Mouse (Mus musculus) embryonic facial prominence, embryonic 15.5 days (tissue): ENCODE data around the gene Carns1. TPM values are rescaled to one million over a fixed set of nuclear protein-coding genes. Genes with fewer than 3 reads are reported as not detected.

Source experiments
- ATAC-seq: fragments of 200-750 bp; cut with Nextera tagmentation; 2 replicates; pipeline ENCODE4 v1.8.0; 2017; ENCODE audit warnings: low read depth, moderate TSS enrichment; ENCODE audit not compliant: insufficient number of reproducible peaks, low FRiP score, low TSS enrichment
- H3K27ac ChIP-seq: fragments of 300-500 bp; sonication (generic); replicated peaks from 2 replicates; pipeline ENCODE4 v1.5.1; 2015; ENCODE audit warnings: mild to moderate bottlenecking, inconsistent platforms
- H3K27me3 ChIP-seq: fragments of 300-500 bp; sonication (generic); 2 replicates; pipeline ENCODE4 v1.6.1; 2015; ENCODE audit warnings: inconsistent platforms
- H3K36me3 ChIP-seq: fragments of 300-500 bp; sonication (generic); 2 replicates; pipeline ENCODE4 v1.6.1; 2015; ENCODE audit warnings: mild to moderate bottlenecking, inconsistent platforms
- H3K4me1 ChIP-seq: fragments of 300-500 bp; sonication (generic); 2 replicates; pipeline ENCODE4 v1.6.1; 2015; ENCODE audit warnings: inconsistent platforms
- H3K4me2 ChIP-seq: fragments of 300-500 bp; sonication (generic); replicated peaks from 2 replicates; pipeline ENCODE4 v1.6.1; 2015; ENCODE audit warnings: mild to moderate bottlenecking, inconsistent platforms
- H3K4me3 ChIP-seq: fragments of 300-500 bp; sonication (generic); replicated peaks from 2 replicates; pipeline ENCODE4 v1.5.1; 2015; ENCODE audit warnings: mild to moderate bottlenecking, inconsistent platforms
- H3K9ac ChIP-seq: fragments of 300-500 bp; sonication (generic); 2 replicates; pipeline ENCODE4 v1.6.1; 2015; ENCODE audit warnings: inconsistent platforms
- H3K9me3 ChIP-seq: fragments of 300-500 bp; sonication (generic); replicated peaks from 2 replicates; pipeline ENCODE4 v1.6.1; 2016; ENCODE audit warnings: inconsistent platforms
- WGBS: fragments of 180-500 bp; shearing (Covaris S2); methylation state at CpG from one replicate; pipeline ENCODE4 v1.1.7; 2015; 5-methylcytosine and 5-hydroxymethylcytosine counted together
- polyA plus RNA-seq: library from polyadenylated mRNA; unstranded; fragments of >200 nt; fragmentation: Nextera tagmentation; extraction: Ambion mirVana; gene quantifications from 2 replicates; pipeline ENCODE4 v1.2.1, GENCODE M21; 2015

Gene Carns1
- polyA plus RNA-seq, 1 experiment from 2014 or later = 5.4 TPM

GRCm38 (mm10) chr19:4201291-4201909 lies 26.1 kb upstream of the Carns1 start, which contains the start of gene Rad9a:
TSS of gene Rad9a (minus strand) at chr19:4201662.
- Histone ChIP-seq H3K27me3 (no peaks in the 10 kb centered on the region), H3K4me1 (peaks cover 39% of the 10 kb centered on the region), H3K36me3 (peaks cover 14% of the 10 kb centered on the region), H3K27ac (peak within 1 kb of the TSS; percentile 61), H3K9me3 (no peaks in the 10 kb centered on the region), H3K4me3 (peak within 1 kb of the TSS; percentile 62), H3K4me2 (peak within 1 kb of the TSS; percentile 81), H3K9ac (peak within 1 kb of the TSS; percentile 85)
- ATAC-seq = peak; percentile 64
- 0% methylated on average over 34 of the region's 34 CpGs for WGBS

DNA sequence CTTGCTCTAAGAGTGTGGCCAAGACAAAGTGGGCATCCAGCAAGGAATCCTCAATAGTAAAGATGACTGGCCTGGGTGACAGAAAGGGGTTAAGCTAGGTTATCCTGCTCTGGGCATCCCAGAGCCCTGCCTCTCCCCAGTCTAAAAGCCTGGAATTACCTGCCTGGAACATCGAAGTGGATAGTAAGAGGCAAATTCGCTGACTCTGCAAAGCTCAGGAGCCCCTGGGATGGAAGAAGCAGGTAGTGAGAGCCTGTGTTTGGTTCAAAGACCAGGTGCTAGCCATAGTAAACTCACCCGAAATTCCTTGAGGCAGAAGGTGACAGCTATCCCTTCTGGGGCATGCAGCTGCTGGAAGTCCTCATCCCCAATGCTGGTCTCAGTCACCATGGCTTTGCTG lies 21.9 kb upstream of the Carns1 start:
- no peak for ATAC-seq
- Histone ChIP-seq H3K27ac (no peak overlapping the region; the same call in 1 of the 2 replicates), H3K27me3 (no peaks in the 10 kb centered on the region), H3K36me3 (peaks cover 46% of the 10 kb centered on the region), H3K4me3 (no peak overlapping the region), H3K4me1 (peaks cover 60% of the 10 kb centered on the region), H3K4me2 (no peak overlapping the region), H3K9me3 (no peaks in the 10 kb centered on the region), H3K9ac (no peak overlapping the region)
- 62% methylated on average over 3 of the region's 3 CpGs for WGBS

DNA sequence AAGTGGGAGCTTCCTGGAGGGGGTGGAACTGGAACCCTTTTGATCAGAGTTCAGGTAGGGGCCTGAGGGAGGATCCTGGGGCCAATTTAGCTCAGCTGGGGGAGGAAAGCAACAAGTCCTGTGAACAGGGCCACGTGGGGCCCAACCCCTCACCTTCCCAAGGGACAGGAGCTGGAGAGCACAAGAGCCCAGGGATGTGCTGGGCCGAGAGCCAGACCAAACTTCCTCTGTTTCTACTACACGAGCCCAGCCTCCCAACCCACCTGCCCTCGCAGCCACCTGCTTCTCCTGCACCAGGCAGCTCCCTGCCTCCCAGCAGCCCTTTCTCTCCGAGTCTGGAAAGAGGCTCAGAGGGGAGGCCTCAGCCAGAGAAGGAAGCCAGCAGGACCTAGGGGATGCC lies 21.3 kb upstream of the Carns1 start:
- no peak overlapping the region for H3K27ac ChIP-seq
- H3K9ac ChIP-seq = no peak overlapping the region
- ATAC-seq = no peak
- 26% methylated on average over 5 of the region's 5 CpGs for WGBS
- H3K4me1 ChIP-seq = peaks cover 56% of the 10 kb centered on the region
- peaks cover 46% of the 10 kb centered on the region for H3K36me3 ChIP-seq
- H3K4me3 ChIP-seq = no peak overlapping the region
- H3K4me2 ChIP-seq = no peak overlapping the region
- H3K27me3 ChIP-seq = no peaks in the 10 kb centered on the region
- H3K9me3 ChIP-seq = no peaks in the 10 kb centered on the region

DNA sequence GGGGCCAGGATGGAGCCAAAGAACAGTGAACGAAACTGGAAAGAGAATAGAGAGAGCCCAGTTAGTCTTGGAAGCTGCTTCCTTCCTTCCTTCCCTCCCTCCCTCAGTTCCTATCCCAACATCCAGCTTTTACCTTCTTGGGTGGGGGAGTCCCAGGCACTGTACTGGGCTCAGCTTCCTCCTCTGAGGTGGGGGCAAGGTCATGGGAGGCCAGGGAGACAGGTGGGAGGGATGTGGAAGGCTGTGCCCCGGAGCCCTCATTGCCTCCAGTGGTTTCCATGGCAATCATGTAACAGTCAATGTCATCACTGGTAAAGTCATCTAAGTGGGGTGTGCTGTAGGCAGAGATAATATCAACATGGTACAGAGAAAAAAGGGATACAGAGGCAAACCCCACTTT lies 20.8 kb upstream of the Carns1 start:
- WGBS = 42% methylated on average over 2 of the region's 2 CpGs
- Histone ChIP-seq H3K36me3 (peaks cover 46% of the 10 kb centered on the region), H3K27ac (no peak overlapping the region), H3K4me3 (no peak overlapping the region), H3K9ac (no peak overlapping the region), H3K27me3 (no peaks in the 10 kb centered on the region), H3K4me1 (peaks cover 60% of the 10 kb centered on the region), H3K4me2 (no peak overlapping the region), H3K9me3 (no peaks in the 10 kb centered on the region)
- ATAC-seq = no peak

GRCm38 (mm10) chr19:4194776-4195650 lies 19.7 kb upstream of the Carns1 start:
- Histone ChIP-seq H3K4me1 (peaks cover 55% of the 10 kb centered on the region), H3K9me3 (no peaks in the 10 kb centered on the region), H3K27me3 (no peaks in the 10 kb centered on the region), H3K4me2 (no peak overlapping the region), H3K36me3 (peaks cover 46% of the 10 kb centered on the region), H3K27ac (no peak overlapping the region), H3K9ac (no peak overlapping the region), H3K4me3 (no peak overlapping the region)
- WGBS = 83% methylated on average over 12 of the region's 12 CpGs
- ATAC-seq = no peak

- H3K9ac ChIP-seq = no peak overlapping the region
- peaks cover 51% of the 10 kb centered on the region for H3K4me1 ChIP-seq
- H3K27me3 ChIP-seq = no peaks in the 10 kb centered on the region
- no peak overlapping the region for H3K27ac ChIP-seq
- H3K36me3 ChIP-seq = peaks cover 46% of the 10 kb centered on the region
- no peak overlapping the region for H3K4me2 ChIP-seq
- 92% methylated on average over 8 of the region's 8 CpGs for WGBS
- H3K9me3 ChIP-seq = no peaks in the 10 kb centered on the region
- H3K4me3 ChIP-seq = 0 out of 2 replicates have a peak overlapping the region, but pooled peaks have one; percentile 2
- ATAC-seq = no peak
Measured at GRCm38 (mm10) chr19:4194021-4194724, 18.9 kb upstream of the Carns1 start.

DNA sequence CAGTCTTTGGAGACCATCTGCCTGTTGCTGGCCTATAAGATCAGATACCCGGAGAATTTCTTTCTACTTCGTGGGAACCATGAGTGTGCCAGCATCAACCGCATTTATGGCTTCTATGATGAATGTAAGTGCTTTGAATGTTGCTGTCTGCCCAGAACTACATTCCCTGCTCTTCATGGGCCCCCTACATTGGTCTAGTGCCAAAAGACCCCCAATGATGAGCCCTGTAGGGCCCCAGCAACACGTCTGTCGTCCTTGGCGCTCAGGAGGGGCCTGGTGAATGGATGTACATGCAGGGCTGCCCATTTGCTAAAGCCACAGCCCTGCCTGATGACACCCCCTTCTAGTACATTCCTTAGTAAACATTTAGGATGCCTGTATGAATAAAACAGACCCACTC lies 17.9 kb upstream of the Carns1 start:
- Histone ChIP-seq H3K4me2 (peak overlapping the region; percentile 81), H3K4me1 (peaks cover 51% of the 10 kb centered on the region), H3K27me3 (no peaks in the 10 kb centered on the region), H3K36me3 (peaks cover 43% of the 10 kb centered on the region), H3K9ac (peak overlapping the region; percentile 97), H3K4me3 (peak overlapping the region; percentile 90), H3K27ac (0 out of 2 replicates have a peak overlapping the region, but pooled peaks have one; percentile 96), H3K9me3 (no peaks in the 10 kb centered on the region)
- whole genome bisulfite sequencing = 60% methylated on average over 6 of the region's 6 CpGs
- ATAC-seq = no peak

- peak; percentile 49; the same call in 1 of the 2 replicates for ATAC-seq
- WGBS = under 1% methylated on average over 49 of the region's 52 CpGs
- peaks cover 41% of the 10 kb centered on the region for H3K36me3 ChIP-seq
- no peaks in the 10 kb centered on the region for H3K27me3 ChIP-seq
- H3K9me3 ChIP-seq = no peaks in the 10 kb centered on the region
- H3K4me2 ChIP-seq = peak overlapping the region; percentile 81
- H3K4me3 ChIP-seq = peak overlapping the region; percentile 90
- H3K4me1 ChIP-seq = peaks cover 51% of the 10 kb centered on the region
- H3K27ac ChIP-seq = peak overlapping the region; percentile 96
- H3K9ac ChIP-seq = peak overlapping the region; percentile 97
Measured at GRCm38 (mm10) chr19:4192251-4192985, 17.1 kb upstream of the Carns1 start.

- Histone ChIP-seq H3K4me1 (peaks cover 45% of the 10 kb centered on the region), H3K9me3 (no peaks in the 10 kb centered on the region), H3K27me3 (no peaks in the 10 kb centered on the region), H3K27ac (peak within 1 kb of the TSS; percentile 96), H3K4me2 (peak within 1 kb of the TSS; percentile 81), H3K9ac (peak within 1 kb of the TSS; percentile 97), H3K4me3 (peak within 1 kb of the TSS; percentile 90), H3K36me3 (peaks cover 35% of the 10 kb centered on the region)
- WGBS = 5% methylated on average over 41 of the region's 47 CpGs
- ATAC-seq = peak; percentile 93
Measured at GRCm38 (mm10) chr19:4191528-4192250, 16.4 kb upstream of the Carns1 start, which contains the start of gene Ppp1ca. TSS of gene Ppp1ca (plus strand) at chr19:4192065.

DNA sequence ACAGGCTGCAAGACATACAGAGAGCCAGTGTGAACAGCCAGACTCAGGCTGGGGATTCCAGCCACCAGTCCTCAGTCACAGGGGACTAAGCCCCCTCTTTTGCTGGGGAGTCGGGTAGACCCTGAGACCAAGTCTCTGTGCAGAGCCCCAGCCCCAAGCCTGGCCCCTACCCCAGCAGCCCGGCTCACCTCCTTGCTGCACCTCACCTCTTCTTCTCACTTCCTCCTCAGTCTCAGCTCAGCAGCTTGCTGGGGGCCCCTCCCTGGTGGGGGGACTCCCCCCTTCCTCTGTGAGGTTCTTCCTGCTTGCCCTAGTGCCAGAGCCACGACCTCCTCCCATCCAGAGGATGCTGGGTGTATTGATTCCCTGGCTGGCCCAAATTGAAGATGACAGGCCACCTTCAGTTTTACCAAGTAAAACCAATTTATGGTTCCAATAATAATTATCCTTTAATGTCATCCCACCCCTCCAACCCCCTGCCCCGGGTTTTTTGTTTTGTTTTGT lies 15.6 kb upstream of the Carns1 start, which contains the start of gene Tbc1d10c:
Gene Tbc1d10c, minus strand, starts transcription at position 454 of the 504 bp plus-strand sequence.
- Histone ChIP-seq H3K4me3 (peak within 1 kb of the TSS; percentile 90), H3K4me1 (peaks cover 38% of the 10 kb centered on the region), H3K36me3 (peaks cover 27% of the 10 kb centered on the region), H3K4me2 (peak within 1 kb of the TSS; percentile 81), H3K9ac (peak within 1 kb of the TSS; percentile 97), H3K27me3 (no peaks in the 10 kb centered on the region), H3K9me3 (no peaks in the 10 kb centered on the region), H3K27ac (peak within 1 kb of the TSS; percentile 96)
- WGBS = 50% methylated on average over 4 of the region's 4 CpGs
- no peak for ATAC-seq
